Comparison of ENCODE assay signal across 10 mouse cellular contexts in genomic region chr9:96960241-96960640, GRCm38 (mm10). TPM values are rescaled to one million over a fixed set of nuclear protein-coding genes. Genes with fewer than 3 reads are reported as not detected.
DNase-seq lines count a peak whose midpoint lies in the region; ATAC-seq and TF ChIP-seq lines count a peak whose summit lies in the region.
"Had no signal": no experiment of that assay in that cellular context is flagged by ENCODE, and none has a peak within 500 bp of the region (broad histone marks: within the 10 kb centered on the region; RNA-seq: fewer than 3 reads in every experiment).

No protein-coding gene starts in this region.

- no peak overlapping the region for H3K27ac ChIP-seq in layer of hippocampus, adult 2 months
- H3K27ac ChIP-seq: neural tube, embryonic 13.5 days; stomach, embryonic 15.5 days had no signal

- peak; percentile 74 for TF ChIP-seq CTCF in layer of hippocampus, adult 2 months (conservative IDR thresholded peaks at IDR 0.05)

- no peak for DNase-seq in layer of hippocampus, adult 2 months (ENCODE audit: low spot score in 2 of 2)
- no peak for DNase-seq in layer of hippocampus, postnatal 14 days (ENCODE audit: low spot score in 2 of 2)
- peak; percentile 24 to 54 for DNase-seq in CD8-positive naive resting alpha-beta T cell, adult 2 months (ENCODE audit: low read depth in 2 of 2, low spot score in 2 of 2)
- DNase-seq in ZHBTc4 (ENCODE audit: low read depth, low spot score), result peak; percentile 60
- DNase-seq in right cerebral cortex, postnatal 14 days, result no peak
- DNase-seq: gastrocnemius, postnatal 36 days had no signal

- peak; percentile 68 for ATAC-seq in megakaryocyte-erythroid progenitor cell, adult 5-6 weeks (replicated peaks; ENCODE audit: low FRiP score, low TSS enrichment, poor library complexity, severe bottlenecking)
- no peak for ATAC-seq in inflammation-experienced regulatory T-cells, adult 6 months

- H3K4me3 ChIP-seq in layer of hippocampus, adult 2 months, result no peak overlapping the region
- H3K4me3 ChIP-seq: neural tube, embryonic 13.5 days; stomach, embryonic 15.5 days had no signal

RNA-seq across cellular contexts. Expression of gene Spsb4, which starts 58.4 kb away (rescaled TPM):
- 1 to 10 TPM; 4.9 to 5.1 TPM for total RNA-seq in layer of hippocampus, adult 2 months (2021)
- total RNA-seq in layer of hippocampus, postnatal 14 days (2021), result 1 to 10 TPM; 5.7 to 6.9 TPM
- total RNA-seq in megakaryocyte-erythroid progenitor cell, adult 5-6 weeks (2014; fragmentation: Nextera tagmentation), result not detected in 2 replicates
- total RNA-seq in megakaryocyte-erythroid progenitor cell, adult 5-6 weeks (2017), result not detected in 2 replicates
- polyA plus RNA-seq in inflammation-experienced regulatory T-cells, adult 6 months (2017; shearing (Covaris generic)), result under 1 TPM in 1 of 3 experiments, not detected in 2; 0.16 TPM

Comparison
In these comparisons a context has a peak if more than half of its experiments do, and no peak if none do; other contexts are left out.
1. DNase-seq: peak in CD8-positive naive resting alpha-beta T cell, adult 2 months (2 of 2) and ZHBTc4 (single experiment); none in layer of hippocampus, adult 2 months (0 of 2), layer of hippocampus, postnatal 14 days (0 of 2) and right cerebral cortex, postnatal 14 days (single experiment).
2. RNA of gene Spsb4, which starts 58.4 kb away (total RNA-seq): 5.7 to 6.9 TPM in layer of hippocampus, postnatal 14 days and 4.9 to 5.1 TPM in layer of hippocampus, adult 2 months; not detected in megakaryocyte-erythroid progenitor cell, adult 5-6 weeks; every median in the first group is over 4 times any median in the second.